Mouse (Mus musculus): ENCODE measurements around the gene Gm3173. TPM values are rescaled to one million over a fixed set of nuclear protein-coding genes. Genes with fewer than 3 reads are reported as not detected.
"Not testable (repeated sequence)": the region's sequence is repeated elsewhere in the genome, so short reads cannot be mapped to it uniquely, and the experiment has no call there.

Gene Gm3173
- not detected in 2 replicates for total RNA-seq (2012; rRNA removed)
- not detected for polyA plus RNA-seq (2012; ENCODE audit: insufficient read depth in 1 of 2, insufficient read length in 2 of 2, low read depth in 1 of 2, low replicate concordance in 2 of 2, missing spikeins in 1 of 2)

- H3K36me3 ChIP-seq (ENCODE audit: control insufficient read depth in 1 of 2, insufficient read depth in 2 of 2, low read length in 2 of 2); H3K79me2 ChIP-seq (ENCODE audit: control insufficient read depth, insufficient read depth, low read length, poor library complexity); H3K27ac ChIP-seq (ENCODE audit: control insufficient read depth, low read depth, low read length); H3K4me1 ChIP-seq (ENCODE audit: control insufficient read depth in 1 of 2, insufficient read depth in 2 of 2, low read length in 2 of 2); H3K27me3 ChIP-seq (ENCODE audit: control insufficient read depth in 1 of 2, insufficient read depth in 2 of 2, low read length in 2 of 2); H3K4me3 ChIP-seq (ENCODE audit: control insufficient read depth in 1 of 2, insufficient read depth in 1 of 2, low read depth in 2 of 2, low read length in 2 of 2); DNase-seq (ENCODE audit: low read depth, low spot score); H3K9ac ChIP-seq (ENCODE audit: control insufficient read depth, low read depth, low read length, poor library complexity, severe bottlenecking); H3K9me3 ChIP-seq (replicated peaks; ENCODE audit: insufficient read depth, low read length): not testable (repeated sequence)
These were observed at the start of gene Gm3173 for GRCm38 (mm10) chr14:4430692-4431091. Gm3173 (plus strand) TSS chr14:4430992.

GRCm38 (mm10) chr14:4385606-4386005 is 45.2 kb upstream of the Gm3173 start:
- DNase-seq (ENCODE audit: low read depth, low spot score); H3K4me1 ChIP-seq (ENCODE audit: control insufficient read depth in 1 of 2, insufficient read depth in 2 of 2, low read length in 2 of 2); H3K9me3 ChIP-seq (replicated peaks; ENCODE audit: insufficient read depth, low read length); H3K79me2 ChIP-seq (ENCODE audit: control insufficient read depth, insufficient read depth, low read length, poor library complexity); H3K27me3 ChIP-seq (ENCODE audit: control insufficient read depth in 1 of 2, insufficient read depth in 2 of 2, low read length in 2 of 2); H3K9ac ChIP-seq (ENCODE audit: control insufficient read depth, low read depth, low read length, poor library complexity, severe bottlenecking); H3K36me3 ChIP-seq (ENCODE audit: control insufficient read depth in 1 of 2, insufficient read depth in 2 of 2, low read length in 2 of 2); H3K4me3 ChIP-seq (ENCODE audit: control insufficient read depth in 1 of 2, insufficient read depth in 1 of 2, low read depth in 2 of 2, low read length in 2 of 2); H3K27ac ChIP-seq (ENCODE audit: control insufficient read depth, low read depth, low read length): not testable (repeated sequence)

GRCm38 (mm10) chr14:4392841-4393530 is 37.8 kb upstream of the Gm3173 start:
- DNase-seq (ENCODE audit: low read depth, low spot score); H3K27ac ChIP-seq (ENCODE audit: control insufficient read depth, low read depth, low read length); H3K9ac ChIP-seq (ENCODE audit: control insufficient read depth, low read depth, low read length, poor library complexity, severe bottlenecking); H3K36me3 ChIP-seq (ENCODE audit: control insufficient read depth in 1 of 2, insufficient read depth in 2 of 2, low read length in 2 of 2); H3K9me3 ChIP-seq (replicated peaks; ENCODE audit: insufficient read depth, low read length); H3K4me3 ChIP-seq (ENCODE audit: control insufficient read depth in 1 of 2, insufficient read depth in 1 of 2, low read depth in 2 of 2, low read length in 2 of 2); H3K27me3 ChIP-seq (ENCODE audit: control insufficient read depth in 1 of 2, insufficient read depth in 2 of 2, low read length in 2 of 2); H3K79me2 ChIP-seq (ENCODE audit: control insufficient read depth, insufficient read depth, low read length, poor library complexity); H3K4me1 ChIP-seq (ENCODE audit: control insufficient read depth in 1 of 2, insufficient read depth in 2 of 2, low read length in 2 of 2): not testable (repeated sequence)

GRCm38 (mm10) chr14:4397226-4397625 is 33.6 kb upstream of the Gm3173 start, which contains the start of gene Gm3159:
Gm3159 (plus strand) TSS chr14:4397526.
- not testable (repeated sequence) for H3K9me3 ChIP-seq (replicated peaks; ENCODE audit: insufficient read depth, low read length); H3K27ac ChIP-seq (ENCODE audit: control insufficient read depth, low read depth, low read length); DNase-seq (ENCODE audit: low read depth, low spot score); H3K36me3 ChIP-seq (ENCODE audit: control insufficient read depth in 1 of 2, insufficient read depth in 2 of 2, low read length in 2 of 2); H3K27me3 ChIP-seq (ENCODE audit: control insufficient read depth in 1 of 2, insufficient read depth in 2 of 2, low read length in 2 of 2); H3K79me2 ChIP-seq (ENCODE audit: control insufficient read depth, insufficient read depth, low read length, poor library complexity); H3K4me1 ChIP-seq (ENCODE audit: control insufficient read depth in 1 of 2, insufficient read depth in 2 of 2, low read length in 2 of 2); H3K9ac ChIP-seq (ENCODE audit: control insufficient read depth, low read depth, low read length, poor library complexity, severe bottlenecking); H3K4me3 ChIP-seq (ENCODE audit: control insufficient read depth in 1 of 2, insufficient read depth in 1 of 2, low read depth in 2 of 2, low read length in 2 of 2)

- H3K9ac ChIP-seq (ENCODE audit: control insufficient read depth, low read depth, low read length, poor library complexity, severe bottlenecking); H3K36me3 ChIP-seq (ENCODE audit: control insufficient read depth in 1 of 2, insufficient read depth in 2 of 2, low read length in 2 of 2); H3K9me3 ChIP-seq (replicated peaks; ENCODE audit: insufficient read depth, low read length); H3K4me1 ChIP-seq (ENCODE audit: control insufficient read depth in 1 of 2, insufficient read depth in 2 of 2, low read length in 2 of 2); H3K79me2 ChIP-seq (ENCODE audit: control insufficient read depth, insufficient read depth, low read length, poor library complexity); H3K27ac ChIP-seq (ENCODE audit: control insufficient read depth, low read depth, low read length); DNase-seq (ENCODE audit: low read depth, low spot score); H3K27me3 ChIP-seq (ENCODE audit: control insufficient read depth in 1 of 2, insufficient read depth in 2 of 2, low read length in 2 of 2); H3K4me3 ChIP-seq (ENCODE audit: control insufficient read depth in 1 of 2, insufficient read depth in 1 of 2, low read depth in 2 of 2, low read length in 2 of 2): not testable (repeated sequence)
These were observed 32.2 kb upstream of the Gm3173 start for GRCm38 (mm10) chr14:4398624-4399023.

- H3K4me3 ChIP-seq (ENCODE audit: control insufficient read depth in 1 of 2, insufficient read depth in 1 of 2, low read depth in 2 of 2, low read length in 2 of 2); H3K27ac ChIP-seq (ENCODE audit: control insufficient read depth, low read depth, low read length); H3K79me2 ChIP-seq (ENCODE audit: control insufficient read depth, insufficient read depth, low read length, poor library complexity); H3K27me3 ChIP-seq (ENCODE audit: control insufficient read depth in 1 of 2, insufficient read depth in 2 of 2, low read length in 2 of 2); H3K9me3 ChIP-seq (replicated peaks; ENCODE audit: insufficient read depth, low read length); H3K9ac ChIP-seq (ENCODE audit: control insufficient read depth, low read depth, low read length, poor library complexity, severe bottlenecking); H3K4me1 ChIP-seq (ENCODE audit: control insufficient read depth in 1 of 2, insufficient read depth in 2 of 2, low read length in 2 of 2); DNase-seq (ENCODE audit: low read depth, low spot score); H3K36me3 ChIP-seq (ENCODE audit: control insufficient read depth in 1 of 2, insufficient read depth in 2 of 2, low read length in 2 of 2): not testable (repeated sequence)
These were observed 30.5 kb upstream of the Gm3173 start for GRCm38 (mm10) chr14:4400115-4400789.

- H3K27me3 ChIP-seq (ENCODE audit: control insufficient read depth in 1 of 2, insufficient read depth in 2 of 2, low read length in 2 of 2); H3K36me3 ChIP-seq (ENCODE audit: control insufficient read depth in 1 of 2, insufficient read depth in 2 of 2, low read length in 2 of 2); H3K79me2 ChIP-seq (ENCODE audit: control insufficient read depth, insufficient read depth, low read length, poor library complexity); H3K4me3 ChIP-seq (ENCODE audit: control insufficient read depth in 1 of 2, insufficient read depth in 1 of 2, low read depth in 2 of 2, low read length in 2 of 2); H3K27ac ChIP-seq (ENCODE audit: control insufficient read depth, low read depth, low read length); H3K4me1 ChIP-seq (ENCODE audit: control insufficient read depth in 1 of 2, insufficient read depth in 2 of 2, low read length in 2 of 2); H3K9ac ChIP-seq (ENCODE audit: control insufficient read depth, low read depth, low read length, poor library complexity, severe bottlenecking); DNase-seq (ENCODE audit: low read depth, low spot score); H3K9me3 ChIP-seq (replicated peaks; ENCODE audit: insufficient read depth, low read length): not testable (repeated sequence)
These were observed 29.5 kb upstream of the Gm3173 start for GRCm38 (mm10) chr14:4401245-4401644.

All from MEL (cell line).